Mouse (Mus musculus): ENCODE results near the gene Ctps. TPM values are rescaled to one million over a fixed set of nuclear protein-coding genes. Genes with fewer than 3 reads are reported as not detected.

The Ctps gene
- polyA plus RNA-seq, 1 experiment from 2014 or later: 135 TPM

DNA sequence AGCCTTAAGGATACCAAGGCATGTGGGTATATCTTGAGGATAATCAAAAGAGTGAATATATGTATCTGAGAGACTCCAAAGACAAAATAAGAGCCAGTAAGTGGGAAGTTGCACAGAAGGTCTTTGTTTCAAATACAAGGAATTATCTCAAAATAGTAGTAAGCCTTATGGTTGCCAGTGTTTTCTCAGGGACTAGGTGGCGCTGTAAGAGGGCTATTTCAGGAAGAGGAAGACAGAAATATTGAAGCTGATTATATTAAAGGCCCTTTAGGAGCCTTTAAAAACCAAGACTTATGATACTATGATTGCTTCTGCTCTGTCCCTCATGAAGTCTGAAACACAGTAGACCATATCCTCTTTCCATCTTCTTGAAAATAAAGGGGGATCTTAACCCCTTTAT, 63.1 kb downstream of the Ctps start:
- WGBS: 85% methylated on average over 1 of the region's 1 CpGs
- Histone ChIP-seq H3K36me3 (peaks cover 64% of the 10 kb centered on the region), H3K4me1 (no peaks in the 10 kb centered on the region), H3K27ac (no peak overlapping the region), H3K27me3 (ENCODE audit: low read depth, poor library complexity, severe bottlenecking) (no peaks in the 10 kb centered on the region), H3K9me3 (replicated peaks) (no peaks in the 10 kb centered on the region), H3K4me3 (no peak overlapping the region)
- DNase-seq (ENCODE audit: low spot score): no peak

Other genes with a start within 250 kb of the Ctps start
- gene Scmh1, start 165.0 kb downstream of the Ctps start, polyA plus RNA-seq (2016; fragmentation: Nextera tagmentation; extraction: Ambion mirVana): 35.8 and 38.5 TPM in 2 replicates
- gene Slfnl1, start 38.0 kb downstream of the Ctps start, polyA plus RNA-seq (2016; fragmentation: Nextera tagmentation; extraction: Ambion mirVana): not detected in 2 replicates
- gene Gm8439, start 18.5 kb upstream of the Ctps start, polyA plus RNA-seq (2016; fragmentation: Nextera tagmentation; extraction: Ambion mirVana): not detected in 2 replicates
- 9.1 and 14.2 TPM in 2 replicates for gene Cited4, start 96.3 kb upstream of the Ctps start, polyA plus RNA-seq (2016; fragmentation: Nextera tagmentation; extraction: Ambion mirVana)
- gene Kcnq4, start 178.3 kb upstream of the Ctps start, polyA plus RNA-seq (2016; fragmentation: Nextera tagmentation; extraction: Ambion mirVana): 3.0 and 6.9 TPM in 2 replicates